Mouse (Mus musculus): ENCODE results near the gene Fem1b.

- TF ChIP-seq CTCF (IDR thresholded peaks at IDR 0.05; ENCODE audit: control insufficient read depth, insufficient read depth, low read length) (no peak), POLR2A (IDR thresholded peaks at IDR 0.05; ENCODE audit: borderline replicate concordance, control insufficient read depth, low read depth, low read length) (no peak)
These were observed 14.2 kb upstream of the Fem1b start for GRCm38 (mm10) chr9:62825791-62826393.
